Mouse (Mus musculus): ENCODE results near the gene Fbxo42. TPM values are rescaled to one million over a fixed set of nuclear protein-coding genes. Genes with fewer than 3 reads are reported as not detected.

The Fbxo42 gene
- polyA plus RNA-seq, 1 experiment from 2014 or later = 18.0 TPM

GRCm38 (mm10) chr4:141244931-141245425, 97.3 kb downstream of the Fbxo42 start:
- H3K27me3 ChIP-seq (ENCODE audit: control insufficient read depth, insufficient read depth, low read depth, low read length) = peaks cover 92% of the 10 kb centered on the region
- H3K4me2 ChIP-seq (ENCODE audit: low read depth, low read length) = no peak overlapping the region
- WGBS (ENCODE audit: insufficient replicate concordance) = 35% methylated on average over 9 of the region's 9 CpGs
- H3K4me3 ChIP-seq (ENCODE audit: low read depth, low read length) = no peak overlapping the region
- no peak overlapping the region for H3K9ac ChIP-seq (ENCODE audit: low read depth, low read length)
- no peaks in the 10 kb centered on the region for H3K36me3 ChIP-seq (ENCODE audit: control insufficient read depth, insufficient read depth)
- ATAC-seq (ENCODE audit: low read depth) = no peak
- H3K27ac ChIP-seq (ENCODE audit: low read length) = no peak overlapping the region
- H3K4me1 ChIP-seq (ENCODE audit: control insufficient read depth, low read depth, low read length) = peaks cover 7% of the 10 kb centered on the region
- no peaks in the 10 kb centered on the region for H3K9me3 ChIP-seq (replicated peaks; ENCODE audit: control insufficient read depth, low read length)

- Histone ChIP-seq H3K4me2 (ENCODE audit: low read depth, low read length) (no peak overlapping the region), H3K36me3 (ENCODE audit: control insufficient read depth, insufficient read depth) (no peaks in the 10 kb centered on the region), H3K4me1 (ENCODE audit: control insufficient read depth, low read depth, low read length) (no peaks in the 10 kb centered on the region; the same call in 1 of the 2 replicates), H3K9me3 (replicated peaks; ENCODE audit: control insufficient read depth, low read length) (no peaks in the 10 kb centered on the region), H3K27ac (ENCODE audit: low read length) (no peak overlapping the region), H3K9ac (ENCODE audit: low read depth, low read length) (no peak overlapping the region), H3K4me3 (ENCODE audit: low read depth, low read length) (no peak overlapping the region), H3K27me3 (ENCODE audit: control insufficient read depth, insufficient read depth, low read depth, low read length) (peaks cover 78% of the 10 kb centered on the region)
- WGBS (ENCODE audit: insufficient replicate concordance) = 25% methylated on average over 24 of the region's 24 CpGs
- no peak for ATAC-seq (ENCODE audit: low read depth)
Observed at GRCm38 (mm10) chr4:141246089-141246997, 98.6 kb downstream of the Fbxo42 start.

GRCm38 (mm10) chr4:141246998-141247350, 99.3 kb downstream of the Fbxo42 start:
- Histone ChIP-seq H3K36me3 (ENCODE audit: control insufficient read depth, insufficient read depth) (no peaks in the 10 kb centered on the region), H3K27me3 (ENCODE audit: control insufficient read depth, insufficient read depth, low read depth, low read length) (peaks cover 72% of the 10 kb centered on the region), H3K27ac (ENCODE audit: low read length) (no peak overlapping the region), H3K9me3 (replicated peaks; ENCODE audit: control insufficient read depth, low read length) (no peaks in the 10 kb centered on the region), H3K4me2 (ENCODE audit: low read depth, low read length) (no peak overlapping the region), H3K9ac (ENCODE audit: low read depth, low read length) (no peak overlapping the region), H3K4me1 (ENCODE audit: control insufficient read depth, low read depth, low read length) (no peaks in the 10 kb centered on the region; the same call in 1 of the 2 replicates), H3K4me3 (ENCODE audit: low read depth, low read length) (no peak overlapping the region)
- WGBS (ENCODE audit: insufficient replicate concordance) = 9% methylated on average over 17 of the region's 17 CpGs
- ATAC-seq (ENCODE audit: low read depth) = no peak

GRCm38 (mm10) chr4:141247776-141248613, 100.3 kb downstream of the Fbxo42 start:
- H3K27ac ChIP-seq (ENCODE audit: low read length) = no peak overlapping the region
- H3K4me3 ChIP-seq (ENCODE audit: low read depth, low read length) = peak overlapping the region; percentile 33
- H3K4me2 ChIP-seq (ENCODE audit: low read depth, low read length) = peak overlapping the region; percentile 45
- 2% methylated on average over 60 of the region's 60 CpGs for WGBS (ENCODE audit: insufficient replicate concordance)
- no peak overlapping the region for H3K9ac ChIP-seq (ENCODE audit: low read depth, low read length)
- ATAC-seq (ENCODE audit: low read depth) = peak; percentile 35; the same call in 1 of the 2 replicates
- no peaks in the 10 kb centered on the region; the same call in 1 of the 2 replicates for H3K4me1 ChIP-seq (ENCODE audit: control insufficient read depth, low read depth, low read length)
- no peaks in the 10 kb centered on the region for H3K36me3 ChIP-seq (ENCODE audit: control insufficient read depth, insufficient read depth)
- peaks cover 62% of the 10 kb centered on the region for H3K27me3 ChIP-seq (ENCODE audit: control insufficient read depth, insufficient read depth, low read depth, low read length)
- H3K9me3 ChIP-seq (replicated peaks; ENCODE audit: control insufficient read depth, low read length) = no peaks in the 10 kb centered on the region

GRCm38 (mm10) chr4:141248614-141248978, 100.9 kb downstream of the Fbxo42 start:
- Histone ChIP-seq H3K9me3 (replicated peaks; ENCODE audit: control insufficient read depth, low read length) (no peaks in the 10 kb centered on the region), H3K36me3 (ENCODE audit: control insufficient read depth, insufficient read depth) (no peaks in the 10 kb centered on the region), H3K9ac (ENCODE audit: low read depth, low read length) (no peak overlapping the region), H3K4me3 (ENCODE audit: low read depth, low read length) (no peak overlapping the region; the same call in 1 of the 2 replicates), H3K4me1 (ENCODE audit: control insufficient read depth, low read depth, low read length) (no peaks in the 10 kb centered on the region; the same call in 1 of the 2 replicates), H3K27ac (ENCODE audit: low read length) (no peak overlapping the region), H3K4me2 (ENCODE audit: low read depth, low read length) (no peak overlapping the region), H3K27me3 (ENCODE audit: control insufficient read depth, insufficient read depth, low read depth, low read length) (peaks cover 56% of the 10 kb centered on the region)
- no peak for ATAC-seq (ENCODE audit: low read depth)
- 12% methylated on average over 11 of the region's 11 CpGs for WGBS (ENCODE audit: insufficient replicate concordance)

- H3K36me3 ChIP-seq (ENCODE audit: control insufficient read depth, insufficient read depth) = no peaks in the 10 kb centered on the region
- no peaks in the 10 kb centered on the region; the same call in 1 of the 2 replicates for H3K4me1 ChIP-seq (ENCODE audit: control insufficient read depth, low read depth, low read length)
- H3K9me3 ChIP-seq (replicated peaks; ENCODE audit: control insufficient read depth, low read length) = no peaks in the 10 kb centered on the region
- no peak overlapping the region for H3K4me3 ChIP-seq (ENCODE audit: low read depth, low read length)
- ATAC-seq (ENCODE audit: low read depth) = no peak
- WGBS (ENCODE audit: insufficient replicate concordance) = 44% methylated on average over 11 of the region's 11 CpGs
- no peak overlapping the region for H3K9ac ChIP-seq (ENCODE audit: low read depth, low read length)
- no peak overlapping the region for H3K27ac ChIP-seq (ENCODE audit: low read length)
- peaks cover 49% of the 10 kb centered on the region for H3K27me3 ChIP-seq (ENCODE audit: control insufficient read depth, insufficient read depth, low read depth, low read length)
- H3K4me2 ChIP-seq (ENCODE audit: low read depth, low read length) = no peak overlapping the region
Observed at GRCm38 (mm10) chr4:141249383-141249782, 101.7 kb downstream of the Fbxo42 start.

GRCm38 (mm10) chr4:141251071-141251470, 103.4 kb downstream of the Fbxo42 start:
- no peak for ATAC-seq (ENCODE audit: low read depth)
- H3K4me3 ChIP-seq (ENCODE audit: low read depth, low read length) = no peak overlapping the region
- H3K27me3 ChIP-seq (ENCODE audit: control insufficient read depth, insufficient read depth, low read depth, low read length) = peaks cover 32% of the 10 kb centered on the region
- no peak overlapping the region for H3K9ac ChIP-seq (ENCODE audit: low read depth, low read length)
- no peak overlapping the region for H3K27ac ChIP-seq (ENCODE audit: low read length)
- H3K4me1 ChIP-seq (ENCODE audit: control insufficient read depth, low read depth, low read length) = no peaks in the 10 kb centered on the region; the same call in 1 of the 2 replicates
- WGBS (ENCODE audit: insufficient replicate concordance) = 65% methylated on average over 8 of the region's 8 CpGs
- no peak overlapping the region for H3K4me2 ChIP-seq (ENCODE audit: low read depth, low read length)
- H3K36me3 ChIP-seq (ENCODE audit: control insufficient read depth, insufficient read depth) = no peaks in the 10 kb centered on the region
- H3K9me3 ChIP-seq (replicated peaks; ENCODE audit: control insufficient read depth, low read length) = no peaks in the 10 kb centered on the region

- no peaks in the 10 kb centered on the region for H3K9me3 ChIP-seq (replicated peaks; ENCODE audit: control insufficient read depth, low read length)
- H3K27ac ChIP-seq (ENCODE audit: low read length) = no peak overlapping the region
- no peak for ATAC-seq (ENCODE audit: low read depth)
- WGBS (ENCODE audit: insufficient replicate concordance) = 28% methylated on average over 2 of the region's 2 CpGs
- H3K9ac ChIP-seq (ENCODE audit: low read depth, low read length) = no peak overlapping the region
- no peak overlapping the region for H3K4me3 ChIP-seq (ENCODE audit: low read depth, low read length)
- no peak overlapping the region for H3K4me2 ChIP-seq (ENCODE audit: low read depth, low read length)
- peaks cover 17% of the 10 kb centered on the region for H3K27me3 ChIP-seq (ENCODE audit: control insufficient read depth, insufficient read depth, low read depth, low read length)
- H3K4me1 ChIP-seq (ENCODE audit: control insufficient read depth, low read depth, low read length) = no peaks in the 10 kb centered on the region
- H3K36me3 ChIP-seq (ENCODE audit: control insufficient read depth, insufficient read depth) = no peaks in the 10 kb centered on the region
Observed at GRCm38 (mm10) chr4:141252641-141253040, 104.9 kb downstream of the Fbxo42 start.
